Mouse (Mus musculus) kidney, adult 2 months (tissue): Measurements from ENCODE around the gene Fignl2.

Source experiments
- CTCF ChIP-seq: fragments of 200-500 bp; conservative IDR thresholded peaks from 2 replicates; pipeline ENCODE4 v1.5.1; 2011; ENCODE audit warnings: low read depth, mild to moderate bottlenecking, control low read depth, low read length, moderate library complexity, mixed read lengths; ENCODE audit not compliant: insufficient read depth, insufficient read length
- POLR2A ChIP-seq: fragments of 200-500 bp; IDR thresholded peaks from one replicate; pipeline ENCODE4 v1.6.1; 2011; ENCODE audit warnings: low read depth, low read length, control low read depth

GRCm38 (mm10) chr15:101005717-101006116 is 72.7 kb downstream of the Fignl2 start:
- TF ChIP-seq CTCF (no peak), POLR2A (no peak)
